Mouse (Mus musculus): ENCODE measurements around the gene Trappc2l. TPM values are rescaled to one million over a fixed set of nuclear protein-coding genes. Genes with fewer than 3 reads are reported as not detected.

Gene Trappc2l
- polyA plus RNA-seq, 1 experiment, result 95.7 TPM

DNA sequence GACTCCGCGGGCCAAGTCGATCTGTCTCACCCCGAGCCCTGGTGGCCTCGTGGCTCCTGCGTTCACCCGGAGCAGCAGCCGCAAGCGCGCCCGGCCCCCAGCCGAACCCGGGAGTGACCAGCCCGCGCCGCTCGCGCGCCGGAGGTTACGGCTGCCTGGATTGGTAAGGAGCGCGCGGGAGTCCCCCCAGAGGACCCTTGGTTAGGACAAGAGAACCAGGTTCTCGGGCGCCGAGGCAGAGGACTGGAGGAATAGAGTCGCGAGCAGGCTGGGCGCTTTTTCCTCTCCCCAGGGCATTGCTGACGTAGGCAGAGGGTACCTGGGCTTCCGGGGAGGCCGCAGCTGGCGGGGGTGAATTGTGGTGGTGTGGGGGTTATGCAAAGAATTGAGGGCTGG lies 43.3 kb upstream of the Trappc2l start:
- Histone ChIP-seq H3K27me3 (ENCODE audit: control insufficient read depth, insufficient read depth, insufficient read length) (no peaks in the 10 kb centered on the region), H3ac (ENCODE audit: control insufficient read depth, insufficient read length) (peak overlapping the region; percentile 74), H3K36me3 (ENCODE audit: control insufficient read depth, insufficient read depth) (peaks cover 6% of the 10 kb centered on the region), H3K79me2 (ENCODE audit: control insufficient read depth, insufficient read depth) (peaks cover 18% of the 10 kb centered on the region), H3K4me3 (peak overlapping the region; percentile 48), H3K4me2 (ENCODE audit: low read depth) (peak overlapping the region; percentile 72)
- no peak for TF ChIP-seq POLR2AphosphoS2 (IDR thresholded peaks at IDR 0.05; ENCODE audit: insufficient read length, low read depth)
- TF ChIP-seq TCF3 (IDR thresholded peaks at IDR 0.05; ENCODE audit: insufficient read length, low read depth), result no peak
- TF ChIP-seq REST (IDR thresholded peaks at IDR 0.05; ENCODE audit: insufficient read depth, insufficient read length), result no peak
- TF ChIP-seq USF1 (IDR thresholded peaks at IDR 0.05; ENCODE audit: low read depth), result no peak
- TF ChIP-seq MYOG (IDR thresholded peaks at IDR 0.05; ENCODE audit: control insufficient read depth in 1 of 3, insufficient read depth in 1 of 3, insufficient read length in 2 of 3, low read depth in 2 of 3), result no peak
- no peak for TF ChIP-seq CEBPB (IDR thresholded peaks at IDR 0.05; ENCODE audit: insufficient read depth, poor library complexity, severe bottlenecking)
- TF ChIP-seq MYOD1 (IDR thresholded peaks at IDR 0.05; ENCODE audit: control insufficient read depth in 1 of 3, insufficient read length in 2 of 3, low read depth in 2 of 3), result no peak
- TF ChIP-seq POLR2A (IDR thresholded peaks at IDR 0.05; ENCODE audit: insufficient read length, low read depth), result no peak
- TF ChIP-seq TCF12 (IDR thresholded peaks at IDR 0.05; ENCODE audit: insufficient read depth, poor library complexity, severe bottlenecking), result no peak
- no peak for TF ChIP-seq SRF (IDR thresholded peaks at IDR 0.05; ENCODE audit: control insufficient read depth, insufficient read length, low read depth)

DNA sequence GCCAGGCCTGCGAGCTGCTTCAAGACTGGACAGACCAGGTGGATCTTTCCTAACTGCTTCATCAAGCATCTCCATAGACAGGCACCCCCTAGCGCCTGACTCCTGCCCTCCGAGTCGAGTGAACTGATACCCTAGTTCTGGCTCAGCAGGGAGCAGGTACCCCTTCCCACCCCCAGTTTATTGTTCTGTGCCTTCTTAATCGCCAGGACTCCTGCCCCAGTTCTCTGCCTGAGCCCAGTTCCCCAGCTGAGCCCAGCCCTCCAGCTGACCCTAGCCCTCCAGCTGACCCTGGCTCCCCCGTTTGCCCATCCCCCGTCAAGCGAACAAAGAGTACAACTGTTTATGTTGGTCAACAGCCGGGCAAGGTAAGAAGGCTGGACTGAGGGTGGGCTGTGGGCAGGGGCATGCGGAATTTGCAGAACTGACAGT lies 42.5 kb upstream of the Trappc2l start:
- H3K79me2 ChIP-seq (ENCODE audit: control insufficient read depth, insufficient read depth), result peaks cover 18% of the 10 kb centered on the region
- no peak for TF ChIP-seq MYOG (IDR thresholded peaks at IDR 0.05; ENCODE audit: control insufficient read depth in 1 of 3, insufficient read depth in 1 of 3, insufficient read length in 2 of 3, low read depth in 2 of 3)
- no peak for TF ChIP-seq USF1 (IDR thresholded peaks at IDR 0.05; ENCODE audit: low read depth)
- no peak for TF ChIP-seq TCF3 (IDR thresholded peaks at IDR 0.05; ENCODE audit: insufficient read length, low read depth)
- TF ChIP-seq CEBPB (IDR thresholded peaks at IDR 0.05; ENCODE audit: insufficient read depth, poor library complexity, severe bottlenecking), result no peak
- no peak for TF ChIP-seq E2F4 (IDR thresholded peaks at IDR 0.05; ENCODE audit: insufficient read depth)
- no peak for TF ChIP-seq REST (IDR thresholded peaks at IDR 0.05; ENCODE audit: insufficient read depth, insufficient read length)
- no peak for TF ChIP-seq SRF (IDR thresholded peaks at IDR 0.05; ENCODE audit: control insufficient read depth, insufficient read length, low read depth)
- TF ChIP-seq POLR2A (IDR thresholded peaks at IDR 0.05; ENCODE audit: insufficient read length, low read depth), result no peak
- TF ChIP-seq TCF12 (IDR thresholded peaks at IDR 0.05; ENCODE audit: insufficient read depth, poor library complexity, severe bottlenecking), result no peak
- no peak for TF ChIP-seq MAX (IDR thresholded peaks at IDR 0.05; ENCODE audit: low read depth)
- no peak for TF ChIP-seq MYOD1 (IDR thresholded peaks at IDR 0.05; ENCODE audit: control insufficient read depth in 1 of 3, insufficient read length in 2 of 3, low read depth in 2 of 3)
- no peak for TF ChIP-seq POLR2AphosphoS2 (IDR thresholded peaks at IDR 0.05; ENCODE audit: insufficient read length, low read depth)
- H3K4me3 ChIP-seq, result peak overlapping the region; percentile 48

DNA sequence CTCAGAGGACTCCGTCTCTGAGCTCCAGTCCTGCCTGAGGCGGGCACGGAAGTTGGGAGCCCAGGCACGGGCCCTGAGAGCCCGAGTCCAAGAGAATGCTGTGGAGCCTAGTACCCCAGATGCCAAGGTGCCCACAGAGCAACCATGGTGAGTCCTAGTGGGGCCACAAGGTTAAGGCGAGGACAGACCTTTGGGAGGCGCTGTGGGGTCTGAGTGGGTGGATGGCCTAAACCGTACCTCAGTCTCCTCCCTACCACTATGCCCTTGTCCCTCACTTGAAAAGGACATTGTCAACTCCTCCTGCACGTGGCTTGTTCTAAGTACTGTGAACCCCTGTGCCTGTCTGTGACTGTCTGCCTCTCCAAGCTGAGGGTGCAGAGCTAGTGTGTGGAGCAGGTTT lies 42.1 kb upstream of the Trappc2l start:
- Histone ChIP-seq H3K27me3 (ENCODE audit: control insufficient read depth, insufficient read depth, insufficient read length) (no peaks in the 10 kb centered on the region), H3K4me3 (peak overlapping the region; percentile 48), H3K36me3 (ENCODE audit: control insufficient read depth, insufficient read depth) (peaks cover 7% of the 10 kb centered on the region), H3K79me2 (ENCODE audit: control insufficient read depth, insufficient read depth) (peaks cover 18% of the 10 kb centered on the region), H3K4me2 (ENCODE audit: low read depth) (peak overlapping the region; percentile 72), H3ac (ENCODE audit: control insufficient read depth, insufficient read length) (no peak overlapping the region)
- TF ChIP-seq E2F4 (IDR thresholded peaks at IDR 0.05; ENCODE audit: insufficient read depth) (no peak), TCF12 (IDR thresholded peaks at IDR 0.05; ENCODE audit: insufficient read depth, poor library complexity, severe bottlenecking) (no peak), MAX (IDR thresholded peaks at IDR 0.05; ENCODE audit: low read depth) (no peak), USF1 (IDR thresholded peaks at IDR 0.05; ENCODE audit: low read depth) (no peak), MYOD1 (IDR thresholded peaks at IDR 0.05; ENCODE audit: control insufficient read depth in 1 of 3, insufficient read length in 2 of 3, low read depth in 2 of 3) (no peak), TCF3 (IDR thresholded peaks at IDR 0.05; ENCODE audit: insufficient read length, low read depth) (no peak), POLR2A (IDR thresholded peaks at IDR 0.05; ENCODE audit: insufficient read length, low read depth) (no peak), MYOG (IDR thresholded peaks at IDR 0.05; ENCODE audit: control insufficient read depth in 1 of 3, insufficient read depth in 1 of 3, insufficient read length in 2 of 3, low read depth in 2 of 3) (no peak), CEBPB (IDR thresholded peaks at IDR 0.05; ENCODE audit: insufficient read depth, poor library complexity, severe bottlenecking) (no peak), POLR2AphosphoS2 (IDR thresholded peaks at IDR 0.05; ENCODE audit: insufficient read length, low read depth) (no peak), REST (IDR thresholded peaks at IDR 0.05; ENCODE audit: insufficient read depth, insufficient read length) (no peak), SRF (IDR thresholded peaks at IDR 0.05; ENCODE audit: control insufficient read depth, insufficient read length, low read depth) (no peak)

More for the DNA sequence above, 42.5 kb upstream of the Trappc2l start:
- Histone ChIP-seq H3K36me3 (ENCODE audit: control insufficient read depth, insufficient read depth) (peaks cover 7% of the 10 kb centered on the region), H3ac (ENCODE audit: control insufficient read depth, insufficient read length) (no peak overlapping the region), H3K27me3 (ENCODE audit: control insufficient read depth, insufficient read depth, insufficient read length) (no peaks in the 10 kb centered on the region), H3K4me2 (ENCODE audit: low read depth) (peak overlapping the region; percentile 72)

- H3ac ChIP-seq (ENCODE audit: control insufficient read depth, insufficient read length), result no peak overlapping the region
- H3K36me3 ChIP-seq (ENCODE audit: control insufficient read depth, insufficient read depth), result peaks cover 7% of the 10 kb centered on the region
- peaks cover 18% of the 10 kb centered on the region for H3K79me2 ChIP-seq (ENCODE audit: control insufficient read depth, insufficient read depth)
- H3K27me3 ChIP-seq (ENCODE audit: control insufficient read depth, insufficient read depth, insufficient read length), result no peaks in the 10 kb centered on the region
- TF ChIP-seq MYOG (IDR thresholded peaks at IDR 0.05; ENCODE audit: control insufficient read depth in 1 of 3, insufficient read depth in 1 of 3, insufficient read length in 2 of 3, low read depth in 2 of 3) (no peak), USF1 (IDR thresholded peaks at IDR 0.05; ENCODE audit: low read depth) (no peak), POLR2AphosphoS2 (IDR thresholded peaks at IDR 0.05; ENCODE audit: insufficient read length, low read depth) (no peak), TCF3 (IDR thresholded peaks at IDR 0.05; ENCODE audit: insufficient read length, low read depth) (no peak), CEBPB (IDR thresholded peaks at IDR 0.05; ENCODE audit: insufficient read depth, poor library complexity, severe bottlenecking) (no peak), MAX (IDR thresholded peaks at IDR 0.05; ENCODE audit: low read depth) (no peak), POLR2A (IDR thresholded peaks at IDR 0.05; ENCODE audit: insufficient read length, low read depth) (no peak), MYOD1 (IDR thresholded peaks at IDR 0.05; ENCODE audit: control insufficient read depth in 1 of 3, insufficient read length in 2 of 3, low read depth in 2 of 3) (no peak), E2F4 (IDR thresholded peaks at IDR 0.05; ENCODE audit: insufficient read depth) (no peak), REST (IDR thresholded peaks at IDR 0.05; ENCODE audit: insufficient read depth, insufficient read length) (no peak), SRF (IDR thresholded peaks at IDR 0.05; ENCODE audit: control insufficient read depth, insufficient read length, low read depth) (no peak), TCF12 (IDR thresholded peaks at IDR 0.05; ENCODE audit: insufficient read depth, poor library complexity, severe bottlenecking) (no peak)
- H3K4me2 ChIP-seq (ENCODE audit: low read depth), result no peak overlapping the region
- H3K4me3 ChIP-seq, result peak overlapping the region; percentile 48
Measured at GRCm38 (mm10) chr8:122569996-122570395, 41.4 kb upstream of the Trappc2l start.

Measured in myocyte (in vitro differentiated cells).